Mouse (Mus musculus) erythroblast, adult 5-6 weeks (primary cell): Measurements from ENCODE around the gene Rsad1. TPM values are rescaled to one million over a fixed set of nuclear protein-coding genes. Genes with fewer than 3 reads are reported as not detected.

Source experiments
- ATAC-seq: replicated peaks from 2 replicates; pipeline ENCODE4 v1.8.0; 2016; ENCODE audit warnings: moderate number of reproducible peaks, mild to moderate bottlenecking, moderate TSS enrichment, inconsistent platforms; ENCODE audit not compliant: poor library complexity, low FRiP score, severe bottlenecking
- total RNA-seq, 2 experiments: library from RNA; stranded (forward) in 1 of 2; stranded (reverse) in 1 of 2; fragments of 150-400 nt in 1 of 2; fragments of 200-764, 138-1000 nt in 1 of 2; gene quantifications; 2 replicates each; pipeline versions ENCODE4 v1.2.3 to v1.2.4; 2015 to 2017; ENCODE audit warnings: low replicate concordance in 2 of 2

The Rsad1 gene
- total RNA-seq (2015; ENCODE audit: low replicate concordance) (not detected in 2 replicates), total RNA-seq (2017; ENCODE audit: low replicate concordance) (0.34 and 2.0 TPM in 2 replicates)

DNA sequence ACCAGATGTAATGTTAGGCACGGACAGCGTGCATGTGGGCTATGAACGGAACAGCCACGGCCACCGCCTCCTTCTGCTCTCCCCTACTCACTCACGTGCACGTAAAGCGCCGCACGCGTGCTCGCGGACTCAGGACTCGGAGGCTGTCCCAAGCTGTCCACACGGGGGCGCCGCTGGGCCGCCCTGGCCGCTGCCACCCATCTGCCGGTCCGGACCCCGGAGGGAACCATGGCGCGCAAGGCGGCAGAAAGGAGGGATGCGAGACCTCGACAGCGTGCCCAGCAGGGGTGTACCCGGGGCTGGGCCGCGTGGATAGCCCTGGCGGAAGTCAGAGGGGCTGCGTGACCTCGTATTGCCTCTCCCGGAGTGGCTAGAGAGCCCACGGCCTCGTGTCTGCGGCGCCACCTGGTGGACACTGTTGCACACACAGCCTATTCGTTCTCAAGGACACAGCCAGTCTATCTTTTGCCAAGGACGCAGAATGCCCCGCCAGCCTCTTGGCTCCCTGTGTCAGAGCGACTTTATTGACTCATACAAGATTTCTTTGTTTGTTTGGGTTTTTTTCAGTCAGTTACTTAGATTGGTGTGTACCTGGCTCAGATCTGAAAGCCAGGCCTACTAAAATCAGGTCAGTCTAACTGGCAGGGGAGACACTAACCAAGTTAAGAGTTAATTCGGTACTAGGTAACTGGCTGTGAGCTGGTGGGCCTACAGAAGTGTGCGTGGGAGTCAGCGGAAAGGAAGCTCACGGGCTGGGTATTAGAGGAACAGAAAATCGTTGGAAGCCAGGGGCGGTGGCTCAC lies at the start of gene Rsad1:
Gene Rsad1 (minus strand): TSS at position 368 of the 803 bp plus-strand sequence.
- ATAC-seq: peak; percentile 95

DNA sequence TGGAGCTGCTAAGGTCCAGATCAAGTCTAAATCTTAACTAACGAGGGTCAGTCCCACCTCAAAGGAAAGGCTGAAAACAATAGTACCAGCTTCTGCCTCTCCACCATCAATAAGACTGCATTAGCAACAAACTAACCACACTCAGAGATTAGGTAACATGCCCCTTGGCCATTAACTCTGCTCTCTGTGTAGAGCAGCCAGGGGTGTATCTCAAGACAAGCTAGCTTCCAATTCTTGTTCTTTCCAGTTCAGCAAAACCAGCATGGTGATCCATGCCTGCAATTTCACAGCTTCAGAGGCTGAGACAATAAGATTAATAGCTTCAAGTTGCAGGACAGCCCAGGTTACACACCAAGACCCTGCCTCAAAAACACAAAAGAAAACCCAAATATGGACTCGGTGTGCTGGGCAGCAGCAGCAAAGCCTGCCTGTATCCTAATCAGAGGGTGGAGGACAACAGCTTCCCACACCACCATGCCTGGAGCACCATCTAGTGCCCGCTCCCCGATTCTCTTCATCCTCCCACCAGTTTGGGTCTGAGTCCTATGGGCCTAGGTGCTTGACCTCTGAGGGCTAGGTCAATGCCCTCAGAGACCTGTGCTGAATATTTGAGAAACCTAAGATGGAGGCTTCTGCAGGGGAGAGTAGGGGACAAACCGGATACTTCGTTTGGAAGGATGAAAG lies 49.5 kb upstream of the Rsad1 start:
- ATAC-seq: no peak

- ATAC-seq: no peak
Measured at GRCm38 (mm10) chr11:94597319-94597718, 48.3 kb upstream of the Rsad1 start.

- ATAC-seq: no peak; the same call in 1 of the 2 replicates
Measured at GRCm38 (mm10) chr11:94596311-94596852, 47.3 kb upstream of the Rsad1 start.

GRCm38 (mm10) chr11:94587511-94587910 lies 38.5 kb upstream of the Rsad1 start:
- no peak for ATAC-seq

DNA sequence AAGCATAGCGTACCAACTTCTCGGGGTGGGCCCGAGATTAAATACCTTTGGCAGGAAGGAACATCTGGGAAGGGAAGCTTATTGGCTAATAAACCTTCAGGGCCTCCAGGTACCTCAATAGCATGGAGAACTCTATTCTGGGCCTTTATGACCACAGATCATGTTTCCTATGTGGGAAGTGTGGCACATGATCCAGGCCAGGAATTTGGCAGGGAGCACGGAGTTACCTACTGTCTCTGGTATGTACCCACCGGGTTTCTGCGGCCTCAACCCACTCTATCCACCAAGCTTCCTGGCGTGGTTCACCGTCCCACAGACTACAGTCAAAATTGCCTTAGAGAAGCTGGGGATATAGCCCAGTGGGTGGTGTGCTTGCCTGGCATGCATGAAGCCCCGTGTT lies 36.0 kb upstream of the Rsad1 start:
- ATAC-seq: no peak

DNA sequence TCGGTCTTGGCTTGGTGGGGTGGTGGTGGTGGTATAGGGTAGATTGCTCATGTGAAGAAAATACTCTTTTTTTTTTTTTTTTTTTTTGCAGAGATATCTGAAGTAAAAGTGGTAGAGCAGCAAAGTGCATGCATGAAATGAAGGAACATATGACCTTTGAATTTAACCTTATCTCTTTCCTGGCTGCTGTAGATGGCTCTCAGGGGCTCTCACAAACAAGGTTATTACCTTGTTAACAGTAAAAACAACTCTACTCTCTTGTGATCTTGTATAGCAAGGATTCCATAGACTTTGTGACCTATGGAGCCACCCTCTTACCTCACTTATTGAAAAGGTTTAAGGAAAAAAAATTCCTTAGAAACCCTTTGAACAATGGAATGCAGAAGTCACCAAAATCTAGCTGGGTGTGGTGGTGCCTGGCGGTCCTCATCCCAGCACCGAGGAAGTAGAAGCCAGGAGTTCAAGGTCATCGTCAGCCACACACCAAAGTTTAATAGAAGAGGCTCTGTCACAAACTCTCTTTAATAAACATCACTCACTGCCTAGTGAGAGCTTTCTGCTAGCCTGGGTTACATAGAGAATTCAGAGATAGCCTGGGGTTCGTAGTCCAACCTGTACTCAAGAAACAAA lies 31.2 kb upstream of the Rsad1 start:
- no peak for ATAC-seq

- no peak for ATAC-seq
Measured at GRCm38 (mm10) chr11:94576361-94576760, 27.3 kb upstream of the Rsad1 start.

- no peak for ATAC-seq
Measured at GRCm38 (mm10) chr11:94575036-94575435, 26.0 kb upstream of the Rsad1 start.

DNA sequence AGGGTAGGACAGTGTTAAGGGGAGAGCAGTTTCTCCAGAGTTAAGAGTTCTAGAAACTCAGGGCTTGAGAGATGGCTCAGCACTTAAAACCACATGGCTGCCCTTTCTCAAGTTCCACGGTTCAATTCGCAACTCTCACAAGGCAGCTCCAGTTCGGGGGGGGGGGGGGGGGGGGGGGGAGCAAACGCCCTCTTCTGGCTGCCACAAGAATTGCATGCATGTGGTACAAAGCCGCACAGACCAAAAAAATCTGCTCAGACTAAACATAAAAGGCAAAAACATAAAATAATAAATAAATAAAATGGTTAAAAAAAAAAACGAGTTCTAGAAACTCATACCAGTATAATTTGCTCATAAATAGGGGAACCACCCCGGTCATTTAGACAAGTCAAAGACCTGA lies 25.5 kb upstream of the Rsad1 start:
- no peak for ATAC-seq

- no peak for ATAC-seq
Measured at GRCm38 (mm10) chr11:94571850-94572249, 22.8 kb upstream of the Rsad1 start.

DNA sequence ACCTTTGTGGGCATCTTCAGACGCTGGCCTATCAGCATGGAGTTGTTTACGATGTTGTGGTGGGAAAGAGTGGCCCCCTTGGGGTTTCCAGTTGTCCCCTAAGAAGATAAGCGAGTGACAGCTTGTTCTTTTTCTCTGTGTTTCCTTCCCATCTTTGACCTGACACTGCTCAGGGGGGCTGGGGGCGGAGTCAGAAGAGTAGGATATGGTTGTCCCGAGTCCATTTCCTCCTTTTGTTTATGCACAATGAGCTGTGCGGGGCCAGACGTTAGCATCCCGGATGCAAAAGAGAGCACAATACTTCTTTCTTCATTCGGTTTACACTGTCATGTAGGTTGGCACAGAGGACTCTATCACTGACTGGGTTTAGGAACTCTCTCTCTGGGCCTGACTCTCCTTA lies 21.6 kb upstream of the Rsad1 start:
- no peak for ATAC-seq

DNA sequence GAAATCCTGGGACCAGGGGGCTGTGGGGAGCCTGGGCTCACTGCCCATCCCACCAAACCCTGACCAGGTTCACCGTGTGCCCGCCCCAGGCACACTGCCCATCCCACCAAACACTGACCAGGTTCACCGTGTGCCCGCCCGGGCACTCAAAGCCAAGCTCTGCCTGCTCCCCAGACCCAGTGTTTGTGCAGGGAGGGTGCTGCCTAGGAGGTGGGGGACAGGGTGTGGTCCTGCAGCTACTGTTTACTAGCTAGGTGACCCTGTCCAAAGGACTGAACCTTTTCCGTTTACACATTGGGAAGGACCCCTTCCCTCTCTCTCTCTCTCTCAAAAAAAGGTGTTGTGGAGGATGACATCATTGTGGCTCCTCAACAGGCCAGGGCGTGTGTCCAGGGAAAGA lies 18.3 kb upstream of the Rsad1 start:
- ATAC-seq: no peak

- no peak for ATAC-seq
Measured at GRCm38 (mm10) chr11:94566534-94566933, 17.5 kb upstream of the Rsad1 start.

DNA sequence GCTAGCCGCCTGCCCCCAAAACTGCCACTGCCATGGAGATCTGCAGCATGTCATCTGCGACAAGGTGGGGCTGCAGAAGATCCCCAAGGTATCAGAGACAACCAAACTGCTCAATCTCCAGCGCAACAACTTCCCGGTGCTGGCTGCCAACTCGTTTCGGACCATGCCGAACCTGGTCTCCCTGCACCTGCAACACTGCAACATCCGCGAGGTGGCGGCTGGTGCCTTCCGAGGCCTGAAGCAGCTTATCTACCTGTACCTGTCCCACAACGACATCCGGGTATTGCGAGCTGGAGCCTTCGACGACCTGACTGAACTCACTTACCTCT lies 16.1 kb upstream of the Rsad1 start:
- ATAC-seq: no peak

DNA sequence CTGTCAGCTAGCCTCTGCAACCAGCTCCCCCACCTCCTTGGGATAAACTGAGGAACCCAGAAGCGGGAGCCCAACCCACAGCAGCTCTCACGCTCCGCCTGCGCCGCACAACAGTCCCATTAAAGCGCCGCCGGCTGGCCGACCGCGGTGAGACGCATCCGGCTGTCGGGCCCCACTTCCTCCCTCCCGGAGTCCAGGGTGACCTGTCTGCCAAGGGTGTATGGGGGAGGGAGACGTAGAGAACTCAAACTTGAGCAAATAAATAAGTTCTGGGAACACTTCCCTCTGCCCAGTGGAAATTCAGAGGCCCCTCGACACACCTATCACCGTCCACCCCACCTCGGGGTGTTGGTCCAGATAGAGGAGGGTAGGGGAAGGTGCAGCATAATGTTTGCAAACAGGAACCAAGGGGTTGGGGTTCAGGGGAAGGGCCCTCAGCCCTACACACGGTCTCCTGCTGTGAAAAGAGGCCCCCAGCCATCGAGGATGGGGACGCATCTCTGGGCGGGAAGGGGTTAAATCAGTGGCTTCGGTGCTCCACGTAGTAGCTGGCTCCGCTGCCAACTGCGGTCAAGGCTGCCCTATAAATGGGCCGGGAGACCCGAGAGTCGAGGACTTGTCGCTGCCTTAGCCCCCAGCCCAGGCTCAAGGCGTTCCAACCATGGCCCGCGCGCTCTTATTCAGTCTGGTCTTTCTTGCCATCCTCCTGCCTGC lies 15.5 kb upstream of the Rsad1 start, which contains the start of gene Chad:
Gene Chad (plus strand): TSS at position 611 of the 714 bp plus-strand sequence.
- ATAC-seq: no peak

GRCm38 (mm10) chr11:94563821-94564220 lies 14.8 kb upstream of the Rsad1 start:
- no peak for ATAC-seq

DNA sequence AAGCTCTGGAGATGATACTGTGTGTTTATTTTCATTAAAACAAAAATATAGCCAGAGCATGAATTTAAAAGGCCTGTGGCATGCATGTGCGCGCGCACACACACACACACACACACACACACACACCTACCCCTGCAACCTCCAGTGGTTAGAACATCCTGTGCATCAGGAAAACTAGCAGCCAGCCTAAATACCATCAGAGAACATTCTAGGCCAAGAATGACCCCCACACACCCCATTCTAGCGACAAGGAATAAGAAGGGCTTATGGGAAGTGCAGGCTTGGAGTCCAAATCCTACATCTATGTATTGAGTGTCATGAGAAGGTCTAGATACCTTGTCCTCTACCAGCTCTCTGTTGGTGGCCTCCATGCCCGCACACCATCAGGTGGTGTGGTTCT lies 14.3 kb upstream of the Rsad1 start:
- ATAC-seq: no peak

GRCm38 (mm10) chr11:94558226-94558625 lies 9.2 kb upstream of the Rsad1 start:
- no peak for ATAC-seq

- no peak for ATAC-seq
Measured at GRCm38 (mm10) chr11:94550442-94550744, 1.3 kb upstream of the Rsad1 start.
